Mouse (Mus musculus) right cerebral cortex, adult 2 months (tissue): ENCODE measurements around the gene Rbms1.

ENCODE experiments used
- DNase-seq, 2 experiments: peaks; one replicate each; pipeline ENCODE4 v3.0.0; 2021 to 2022; ENCODE audit warnings: low spot score in 2 of 2

The Rbms1 gene

GRCm38 (mm10) chr2:60712483-60712882, 250.5 kb downstream of the Rbms1 start:
- no peak for DNase-seq

- DNase-seq: no peak
Observed at GRCm38 (mm10) chr2:60711098-60711880, 251.7 kb downstream of the Rbms1 start.

- no peak for DNase-seq
Observed at GRCm38 (mm10) chr2:60710317-60710716, 252.7 kb downstream of the Rbms1 start.

GRCm38 (mm10) chr2:60708671-60709070, 254.3 kb downstream of the Rbms1 start:
- DNase-seq: no peak

GRCm38 (mm10) chr2:60706866-60707265, 256.1 kb downstream of the Rbms1 start:
- no peak for DNase-seq

GRCm38 (mm10) chr2:60705426-60705825, 257.6 kb downstream of the Rbms1 start:
- no peak for DNase-seq

- no peak for DNase-seq
Observed at GRCm38 (mm10) chr2:60703315-60703714, 259.7 kb downstream of the Rbms1 start.

- DNase-seq: no peak
Observed at GRCm38 (mm10) chr2:60700956-60701355, 262.0 kb downstream of the Rbms1 start.
